ENCODE assay signal across 8 mouse cellular contexts in the genomic region with DNA sequence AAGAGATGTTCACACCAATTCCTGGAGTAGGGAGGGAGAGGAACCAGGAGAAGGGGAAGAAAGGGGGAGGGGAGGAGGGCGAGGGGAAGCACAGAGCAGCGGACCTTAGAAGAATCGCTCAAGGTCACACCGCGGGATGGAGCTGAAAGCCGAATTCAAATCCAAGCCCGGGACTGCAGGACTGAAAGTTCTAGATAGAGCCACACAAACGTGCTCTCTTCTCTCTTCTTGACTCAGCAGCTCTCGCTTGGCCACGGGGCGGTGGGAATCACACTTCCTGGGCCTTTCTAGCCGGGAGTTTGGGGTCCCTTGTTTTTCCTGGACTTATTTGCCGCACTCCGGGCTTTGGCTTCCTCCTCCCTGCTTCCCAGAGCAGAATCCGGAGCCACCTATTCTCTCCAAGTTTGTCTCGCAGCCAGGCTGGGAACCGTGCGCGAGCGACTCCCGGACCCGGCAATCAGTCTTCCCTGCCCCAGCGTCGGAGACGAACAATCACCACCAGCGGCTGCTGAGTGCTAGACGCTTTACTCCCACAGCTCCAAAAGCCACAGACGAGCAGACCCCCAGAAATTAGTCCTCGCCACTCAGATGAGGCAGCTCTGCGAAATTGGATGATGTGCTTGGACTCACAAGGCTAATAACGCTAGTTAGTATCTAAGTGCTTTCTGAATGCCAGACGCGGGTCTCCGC. TPM values are rescaled to one million over a fixed set of nuclear protein-coding genes. Genes with fewer than 3 reads are reported as not detected.
A peak's percentile ranks its signal among the peaks of the same experiment; 100 is the strongest.
DNase-seq lines count a peak whose midpoint lies in the region; ATAC-seq lines count a peak whose summit lies in the region.

No protein-coding gene starts in this region.

- H3K4me3 ChIP-seq in heart, embryonic 11.5 days (ENCODE audit: low read depth, low read length) = peak overlapping the region; percentile 71
- H3K4me3 ChIP-seq in embryonic facial prominence, embryonic 13.5 days = peak overlapping the region; percentile 72
- peak overlapping the region; percentile 75 for H3K4me3 ChIP-seq in hindbrain, embryonic 16.5 days (ENCODE audit: low read length)
- peak overlapping the region; percentile 49 for H3K4me3 ChIP-seq in liver, embryonic 15.5 days (replicated peaks)
- H3K4me3 ChIP-seq in stomach, embryonic 16.5 days (replicated peaks; ENCODE audit: low read length) = peak overlapping the region; percentile 71

- no peaks in the 10 kb centered on the region for H3K9me3 ChIP-seq in heart, embryonic 11.5 days (replicated peaks; ENCODE audit: control insufficient read depth, low read length)
- H3K9me3 ChIP-seq in embryonic facial prominence, embryonic 13.5 days = no peaks in the 10 kb centered on the region
- no peaks in the 10 kb centered on the region for H3K9me3 ChIP-seq in hindbrain, embryonic 16.5 days (ENCODE audit: control insufficient read depth, low read length)
- no peaks in the 10 kb centered on the region for H3K9me3 ChIP-seq in liver, embryonic 15.5 days (replicated peaks)
- no peaks in the 10 kb centered on the region for H3K9me3 ChIP-seq in stomach, embryonic 16.5 days (replicated peaks; ENCODE audit: control insufficient read depth, low read length)

- H3K4me2 ChIP-seq in heart, embryonic 11.5 days = peak overlapping the region; percentile 77
- peak overlapping the region; percentile 98 for H3K4me2 ChIP-seq in embryonic facial prominence, embryonic 13.5 days
- H3K4me2 ChIP-seq in hindbrain, embryonic 16.5 days (ENCODE audit: low read length) = peak overlapping the region; percentile 81
- H3K4me2 ChIP-seq in liver, embryonic 15.5 days = peak overlapping the region; percentile 72
- peak overlapping the region; percentile 97 for H3K4me2 ChIP-seq in stomach, embryonic 16.5 days (ENCODE audit: low read depth, low read length)

- peak overlapping the region; percentile 93 for H3K27ac ChIP-seq in heart, embryonic 11.5 days (ENCODE audit: low read depth, low read length)
- H3K27ac ChIP-seq in embryonic facial prominence, embryonic 13.5 days = no peak overlapping the region
- H3K27ac ChIP-seq in hindbrain, embryonic 16.5 days (ENCODE audit: low read depth, low read length) = peak overlapping the region; percentile 94
- H3K27ac ChIP-seq in liver, embryonic 15.5 days (replicated peaks) = no peak overlapping the region
- peak overlapping the region; percentile 86 for H3K27ac ChIP-seq in stomach, embryonic 16.5 days (ENCODE audit: low read length)

- peaks cover 4% of the 10 kb centered on the region; the same call in 1 of the 2 replicates for H3K27me3 ChIP-seq in heart, embryonic 11.5 days (ENCODE audit: control insufficient read depth, insufficient read depth, low read length)
- H3K27me3 ChIP-seq in embryonic facial prominence, embryonic 13.5 days = peaks cover 32% of the 10 kb centered on the region
- H3K27me3 ChIP-seq in hindbrain, embryonic 16.5 days (replicated peaks; ENCODE audit: control insufficient read depth, insufficient read depth, low read length) = no peaks in the 10 kb centered on the region
- H3K27me3 ChIP-seq in liver, embryonic 15.5 days = peaks cover 58% of the 10 kb centered on the region
- H3K27me3 ChIP-seq in stomach, embryonic 16.5 days (ENCODE audit: control insufficient read depth, insufficient read depth, low read length) = peaks cover 5% of the 10 kb centered on the region; the same call in 1 of the 2 replicates

- DNase-seq in heart, adult 11 months = no peak
- peak; percentile 44 for DNase-seq in Muller cell, postnatal 12 days (ENCODE audit: inconsistent ontology term)
- no peak for DNase-seq in spleen, postnatal 4 days (ENCODE audit: low spot score in 2 of 2)

- H3K36me3 ChIP-seq in heart, embryonic 11.5 days (ENCODE audit: control insufficient read depth, insufficient read depth, low read length) = no peaks in the 10 kb centered on the region
- H3K36me3 ChIP-seq in embryonic facial prominence, embryonic 13.5 days = no peaks in the 10 kb centered on the region
- H3K36me3 ChIP-seq in hindbrain, embryonic 16.5 days (ENCODE audit: control insufficient read depth, insufficient read depth, low read length) = no peaks in the 10 kb centered on the region
- no peaks in the 10 kb centered on the region for H3K36me3 ChIP-seq in liver, embryonic 15.5 days (replicated peaks)
- H3K36me3 ChIP-seq in stomach, embryonic 16.5 days (ENCODE audit: control insufficient read depth, insufficient read depth, low read length) = no peaks in the 10 kb centered on the region

- peaks cover 22% of the 10 kb centered on the region for H3K4me1 ChIP-seq in heart, embryonic 11.5 days (ENCODE audit: control insufficient read depth, insufficient read depth, low read length)
- peaks cover 47% of the 10 kb centered on the region for H3K4me1 ChIP-seq in embryonic facial prominence, embryonic 13.5 days
- H3K4me1 ChIP-seq in hindbrain, embryonic 16.5 days (ENCODE audit: control insufficient read depth, insufficient read depth, low read depth, low read length) = peaks cover 42% of the 10 kb centered on the region
- H3K4me1 ChIP-seq in liver, embryonic 15.5 days (replicated peaks) = peaks cover 2% of the 10 kb centered on the region; the same call in 1 of the 2 replicates
- peaks cover 19% of the 10 kb centered on the region for H3K4me1 ChIP-seq in stomach, embryonic 16.5 days (ENCODE audit: control insufficient read depth, insufficient read depth, low read length)

- H3K9ac ChIP-seq in heart, embryonic 11.5 days (ENCODE audit: low read depth, low read length) = peak overlapping the region; percentile 83
- peak overlapping the region; percentile 83 for H3K9ac ChIP-seq in embryonic facial prominence, embryonic 13.5 days
- peak overlapping the region; percentile 94 for H3K9ac ChIP-seq in hindbrain, embryonic 16.5 days (ENCODE audit: low read depth, low read length)
- H3K9ac ChIP-seq in liver, embryonic 15.5 days = no peak overlapping the region
- peak overlapping the region; percentile 80 for H3K9ac ChIP-seq in stomach, embryonic 16.5 days (ENCODE audit: low read length)

- ATAC-seq in heart, embryonic 11.5 days (replicated peaks; ENCODE audit: insufficient number of reproducible peaks, low FRiP score, low TSS enrichment) = no peak
- ATAC-seq in embryonic facial prominence, embryonic 13.5 days (ENCODE audit: insufficient number of reproducible peaks, insufficient read depth, low FRiP score, low TSS enrichment, low read depth) = no peak
- ATAC-seq in hindbrain, embryonic 16.5 days = no peak
- ATAC-seq in liver, embryonic 15.5 days (ENCODE audit: insufficient read depth) = no peak
- ATAC-seq in stomach, embryonic 16.5 days (ENCODE audit: insufficient read depth, low FRiP score) = no peak

- under 1% methylated on average over 34 of the region's 34 CpGs for WGBS in heart, embryonic 11.5 days (ENCODE audit: insufficient replicate concordance)
- under 1% methylated on average over 34 of the region's 34 CpGs for WGBS in embryonic facial prominence, embryonic 13.5 days
- 0% methylated on average over 34 of the region's 34 CpGs for WGBS in hindbrain, embryonic 16.5 days
- 2% methylated on average over 34 of the region's 34 CpGs for WGBS in liver, embryonic 15.5 days (ENCODE audit: insufficient replicate concordance)
- under 1% methylated on average over 34 of the region's 34 CpGs for WGBS in stomach, embryonic 16.5 days

RNA-seq across cellular contexts. Expression of gene Spsb4, which starts 1.4 kb away (rescaled TPM):
- 42.0 and 48.3 TPM in 2 replicates for polyA plus RNA-seq in heart, embryonic 11.5 days (2014; fragmentation: Nextera tagmentation; extraction: Ambion mirVana)
- 10.9 and 12.7 TPM in 2 replicates for polyA plus RNA-seq in embryonic facial prominence, embryonic 13.5 days (2015; fragmentation: Nextera tagmentation; extraction: Ambion mirVana)
- polyA plus RNA-seq in hindbrain, embryonic 16.5 days (2015; fragmentation: Nextera tagmentation; extraction: Ambion mirVana) = 39.8 and 42.4 TPM in 2 replicates
- 1.2 and 1.5 TPM in 2 replicates for polyA plus RNA-seq in liver, embryonic 15.5 days (2015; fragmentation: Nextera tagmentation; extraction: Ambion mirVana)
- polyA plus RNA-seq in stomach, embryonic 16.5 days (2015; fragmentation: Nextera tagmentation; extraction: Ambion mirVana) = 12.1 and 14.2 TPM in 2 replicates

Comparison
In these comparisons a context has a peak if more than half of its experiments do, and no peak if none do; other contexts are left out.
1. H3K27ac ChIP-seq: peak in heart, embryonic 11.5 days (single experiment), hindbrain, embryonic 16.5 days (single experiment) and stomach, embryonic 16.5 days (single experiment); none in embryonic facial prominence, embryonic 13.5 days (single experiment) and liver, embryonic 15.5 days (single experiment).
2. Peak in every context shown above with its lines, with median percentiles within 50 percentile points of each other: H3K4me2 ChIP-seq and H3K4me3 ChIP-seq.